Mouse (Mus musculus): ENCODE measurements around the gene Gm4846. TPM values are rescaled to one million over a fixed set of nuclear protein-coding genes. Genes with fewer than 3 reads are reported as not detected.

Gm4846 gene
- polyA plus RNA-seq, 1 experiment from 2014 or later: not detected

- ATAC-seq (ENCODE audit: low FRiP score, low TSS enrichment) (no peak), DNase-seq (no peak)
- WGBS: 91% methylated on average over 3 of the region's 3 CpGs
- H3K9ac ChIP-seq (replicated peaks; ENCODE audit: low read length): no peak overlapping the region
- no peaks in the 10 kb centered on the region for H3K4me1 ChIP-seq (ENCODE audit: control insufficient read depth, insufficient read depth, low read length)
- H3K4me3 ChIP-seq (replicated peaks; ENCODE audit: low read depth, low read length): no peak overlapping the region
- no peak overlapping the region for H3K27ac ChIP-seq (replicated peaks; ENCODE audit: low read depth, low read length)
- no peak overlapping the region for H3K4me2 ChIP-seq (ENCODE audit: low read length)
- no peaks in the 10 kb centered on the region for H3K9me3 ChIP-seq (ENCODE audit: control insufficient read depth, low read length)
- H3K36me3 ChIP-seq (ENCODE audit: control insufficient read depth, insufficient read depth, low read length): no peaks in the 10 kb centered on the region
- H3K27me3 ChIP-seq (ENCODE audit: control insufficient read depth, insufficient read depth, low read length): no peaks in the 10 kb centered on the region
These were observed 55.4 kb downstream of the Gm4846 start for GRCm38 (mm10) chr1:166441992-166442391.

GRCm38 (mm10) chr1:166439426-166439825, 58.0 kb downstream of the Gm4846 start:
- Histone ChIP-seq H3K4me3 (replicated peaks; ENCODE audit: low read depth, low read length) (no peak overlapping the region), H3K27me3 (ENCODE audit: control insufficient read depth, insufficient read depth, low read length) (no peaks in the 10 kb centered on the region), H3K27ac (replicated peaks; ENCODE audit: low read depth, low read length) (no peak overlapping the region), H3K4me1 (ENCODE audit: control insufficient read depth, insufficient read depth, low read length) (no peaks in the 10 kb centered on the region), H3K36me3 (ENCODE audit: control insufficient read depth, insufficient read depth, low read length) (no peaks in the 10 kb centered on the region), H3K4me2 (ENCODE audit: low read length) (no peak overlapping the region), H3K9ac (replicated peaks; ENCODE audit: low read length) (no peak overlapping the region), H3K9me3 (ENCODE audit: control insufficient read depth, low read length) (no peaks in the 10 kb centered on the region)
- ATAC-seq (ENCODE audit: low FRiP score, low TSS enrichment): no peak
- no peak for DNase-seq
- WGBS: 78% methylated on average over 6 of the region's 6 CpGs

Other genes with a start within 250 kb of the Gm4846 start
- 3.7 and 4.1 TPM in 2 replicates for gene Ildr2, start 243.4 kb downstream of the Gm4846 start, polyA plus RNA-seq (2014; fragmentation: Nextera tagmentation; extraction: Ambion mirVana)
- gene Tada1, start 118.5 kb downstream of the Gm4846 start, polyA plus RNA-seq (2014; fragmentation: Nextera tagmentation; extraction: Ambion mirVana): 94.3 and 99.7 TPM in 2 replicates
- gene Pogk, start 87.7 kb downstream of the Gm4846 start, polyA plus RNA-seq (2014; fragmentation: Nextera tagmentation; extraction: Ambion mirVana): 32.2 and 49.0 TPM in 2 replicates
- not detected in 2 replicates for gene Gm4847, start 150.1 kb upstream of the Gm4846 start, polyA plus RNA-seq (2014; fragmentation: Nextera tagmentation; extraction: Ambion mirVana)
- not detected in 2 replicates for gene Fmo9, start 184.3 kb upstream of the Gm4846 start, polyA plus RNA-seq (2014; fragmentation: Nextera tagmentation; extraction: Ambion mirVana)

Data from midbrain, embryonic 14.5 days (tissue).